Mouse (Mus musculus) G1E (cell line): Measurements from ENCODE around the gene Cdh13.

Source experiments
- CTCF ChIP-seq: IDR thresholded peaks from 2 replicates; pipeline ENCODE4 v1.5.1; 2012; ENCODE audit warnings: low read depth, low read length, inconsistent platforms, mixed read lengths
- GATA1 ChIP-seq: IDR thresholded peaks from 2 replicates; pipeline ENCODE4 v1.6.1; 2012; ENCODE audit warnings: borderline replicate concordance, low read length, inconsistent platforms, mixed read lengths

DNA sequence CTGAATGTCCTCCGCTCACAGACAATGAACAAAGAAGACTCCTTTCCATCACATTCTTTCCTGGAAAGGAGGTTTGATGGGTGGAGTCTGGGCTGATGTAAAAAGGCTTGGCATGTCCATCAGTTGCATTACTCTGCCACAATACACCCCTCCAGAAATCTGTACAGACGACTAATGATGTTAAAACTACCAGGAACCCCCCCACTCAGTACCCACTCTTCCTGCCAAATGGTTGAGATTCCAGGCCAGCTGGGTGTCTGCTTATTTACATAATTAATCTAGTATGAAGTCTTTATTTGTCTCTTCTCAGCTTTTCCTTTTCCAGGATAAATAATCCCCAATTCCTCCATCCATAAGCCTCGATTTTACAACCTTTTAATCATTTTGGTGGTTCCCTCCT is 80.2 kb downstream of the Cdh13 start:
- TF ChIP-seq CTCF, result no peak
- no peak for TF ChIP-seq GATA1
